In genomic region chr1:52419088-52419819, GRCm38 (mm10) we compare ENCODE assay signal across 24 mouse cellular contexts.
"Had no signal": no experiment of that assay in that cellular context is flagged by ENCODE, and none has a peak within 500 bp of the region (broad histone marks: within the 10 kb centered on the region; RNA-seq: fewer than 3 reads in every experiment).

No protein-coding gene starts in this region.

- ATAC-seq: liver, embryonic 12.5 days; midbrain, embryonic 13.5 days had no signal

- H3K27me3 ChIP-seq: kidney, embryonic 15.5 days; limb, embryonic 13.5 days; liver, embryonic 12.5 days; liver, embryonic 15.5 days; lung, embryonic 15.5 days; midbrain, embryonic 13.5 days; neural tube, embryonic 12.5 days; neural tube, embryonic 15.5 days had no signal

- DNase-seq: kidney, adult 8-10 months; kidney, postnatal 10 days; kidney, postnatal 36 days; layer of hippocampus, postnatal 36 days; liver; lung, adult 18-20 months; lung, postnatal 10 days; lung, postnatal 36 days; right cerebral cortex, adult 18-20 months; right cerebral cortex, postnatal 14 days; right cerebral cortex, postnatal 4 days; spleen, adult 18-20 months; thymus, adult 18-20 months; thymus, postnatal 36 days had no signal

- H3K36me3 ChIP-seq: kidney, embryonic 15.5 days; limb, embryonic 10.5 days; limb, embryonic 13.5 days; liver, embryonic 12.5 days; liver, embryonic 15.5 days; lung, embryonic 15.5 days; midbrain, embryonic 10.5 days; midbrain, embryonic 13.5 days; neural tube, embryonic 12.5 days; neural tube, embryonic 15.5 days had no signal
